Mouse (Mus musculus) R1 (cell line): ENCODE measurements around the gene Pde6h.
A peak's percentile ranks its signal among the peaks of the same experiment; 100 is the strongest.
"Not testable (repeated sequence)": the region's sequence is repeated elsewhere in the genome, so short reads cannot be mapped to it uniquely, and the experiment has no call there.

ENCODE experiments used
- DNase-seq: peaks from one replicate; pipeline ENCODE4 v3.0.0-alpha.2; 2018; ENCODE audit warnings: low read depth, low spot score

Pde6h gene

GRCm38 (mm10) chr6:136923532-136923931 lies at the start of gene Pde6h:
Gene Pde6h, plus strand, starts transcription at chr6:136923832.
- no peak for DNase-seq

- DNase-seq: no peak
Measured at GRCm38 (mm10) chr6:136874599-136874998, 49.0 kb upstream of the Pde6h start.

- no peak for DNase-seq
Measured at GRCm38 (mm10) chr6:136875670-136876069, 48.0 kb upstream of the Pde6h start, which contains the start of gene Mgp. Gene Mgp, minus strand, starts transcription at chr6:136875823.

- DNase-seq: no peak
Measured at GRCm38 (mm10) chr6:136881678-136882077, 42.0 kb upstream of the Pde6h start.

- no peak for DNase-seq
Measured at GRCm38 (mm10) chr6:136883431-136883915, 40.2 kb upstream of the Pde6h start.

- no peak for DNase-seq
Measured at GRCm38 (mm10) chr6:136883961-136884360, 39.7 kb upstream of the Pde6h start.

GRCm38 (mm10) chr6:136884766-136885165 lies 38.9 kb upstream of the Pde6h start:
- DNase-seq: not testable (repeated sequence)

GRCm38 (mm10) chr6:136887854-136888253 lies 35.8 kb upstream of the Pde6h start:
- no peak for DNase-seq

- DNase-seq: no peak
Measured at GRCm38 (mm10) chr6:136889067-136889466, 34.6 kb upstream of the Pde6h start.

- no peak for DNase-seq
Measured at GRCm38 (mm10) chr6:136889554-136889953, 34.1 kb upstream of the Pde6h start.

GRCm38 (mm10) chr6:136892002-136892401 lies 31.6 kb upstream of the Pde6h start:
- DNase-seq: no peak

- no peak for DNase-seq
Measured at GRCm38 (mm10) chr6:136894532-136895339, 28.9 kb upstream of the Pde6h start.

- no peak for DNase-seq
Measured at GRCm38 (mm10) chr6:136897789-136898188, 25.8 kb upstream of the Pde6h start.

- no peak for DNase-seq
Measured at GRCm38 (mm10) chr6:136898222-136898621, 25.4 kb upstream of the Pde6h start.

- DNase-seq: no peak
Measured at GRCm38 (mm10) chr6:136898954-136899353, 24.7 kb upstream of the Pde6h start.

GRCm38 (mm10) chr6:136900369-136901009 lies 23.1 kb upstream of the Pde6h start:
- no peak for DNase-seq

GRCm38 (mm10) chr6:136901010-136901409 lies 22.6 kb upstream of the Pde6h start:
- no peak for DNase-seq

- no peak for DNase-seq
Measured at GRCm38 (mm10) chr6:136902527-136902926, 21.1 kb upstream of the Pde6h start.

GRCm38 (mm10) chr6:136903885-136904470 lies 19.7 kb upstream of the Pde6h start:
- DNase-seq: peak; percentile 21

GRCm38 (mm10) chr6:136906283-136906936 lies 17.2 kb upstream of the Pde6h start:
- peak; percentile 6 for DNase-seq

- DNase-seq: peak; percentile 14
Measured at GRCm38 (mm10) chr6:136906937-136907293, 16.7 kb upstream of the Pde6h start.
